In the genomic region with DNA sequence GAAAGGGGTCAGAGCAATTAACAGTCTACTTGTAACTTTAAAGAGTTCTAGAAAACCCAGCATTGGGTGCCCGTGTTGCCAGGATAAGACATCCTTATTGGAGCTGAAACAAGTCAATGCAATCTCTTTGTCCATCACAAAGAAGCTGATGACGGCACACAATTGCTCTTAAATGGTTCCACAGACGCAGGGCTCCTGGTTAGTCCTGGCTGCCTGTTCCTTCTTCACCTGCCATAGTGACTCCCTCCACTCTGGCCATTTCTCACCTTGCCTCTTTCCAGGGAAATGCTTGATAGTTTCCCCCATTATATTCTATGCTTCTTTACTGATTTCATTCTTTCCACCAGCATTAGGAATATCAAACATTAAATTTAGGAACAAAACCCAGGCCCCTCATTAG, we compare ENCODE assay signal across 38 mouse cellular contexts. TPM values are rescaled to one million over a fixed set of nuclear protein-coding genes. Genes with fewer than 3 reads are reported as not detected.
"Had no signal": no experiment of that assay in that cellular context is flagged by ENCODE, and none has a peak within 500 bp of the region (broad histone marks: within the 10 kb centered on the region; RNA-seq: fewer than 3 reads in every experiment).

No protein-coding gene starts in this region.

- H3K4me2 ChIP-seq: limb, embryonic 12.5 days; limb, embryonic 13.5 days; limb, embryonic 15.5 days; liver, embryonic 11.5 days; liver, embryonic 12.5 days; liver, embryonic 13.5 days; liver, embryonic 15.5 days; lung, embryonic 14.5 days; lung, embryonic 15.5 days; midbrain, embryonic 12.5 days; midbrain, embryonic 13.5 days; midbrain, embryonic 15.5 days; neural tube, embryonic 12.5 days had no signal

- H3K36me3 ChIP-seq: limb, embryonic 10.5 days; limb, embryonic 12.5 days; limb, embryonic 13.5 days; limb, embryonic 15.5 days; liver, embryonic 12.5 days; liver, embryonic 13.5 days; liver, embryonic 15.5 days; lung, embryonic 15.5 days; midbrain, embryonic 10.5 days; midbrain, embryonic 12.5 days; midbrain, embryonic 13.5 days; midbrain, embryonic 15.5 days; neural tube, embryonic 12.5 days had no signal

- H3K4me3 ChIP-seq: limb, embryonic 10.5 days; limb, embryonic 12.5 days; limb, embryonic 13.5 days; limb, embryonic 15.5 days; liver, embryonic 12.5 days; liver, embryonic 13.5 days; liver, embryonic 15.5 days; lung, embryonic 15.5 days; megakaryocyte, embryonic 14.5 days; midbrain, embryonic 10.5 days; midbrain, embryonic 12.5 days; midbrain, embryonic 13.5 days; midbrain, embryonic 15.5 days; myocyte; neural tube, embryonic 12.5 days had no signal

- H3K27ac ChIP-seq: limb, embryonic 10.5 days; limb, embryonic 12.5 days; limb, embryonic 13.5 days; limb, embryonic 15.5 days; liver, embryonic 12.5 days; liver, embryonic 13.5 days; liver, embryonic 14.5 days; liver, embryonic 15.5 days; lung, embryonic 15.5 days; macrophage; midbrain, embryonic 10.5 days; midbrain, embryonic 12.5 days; midbrain, embryonic 13.5 days; midbrain, embryonic 15.5 days; neural tube, embryonic 12.5 days had no signal

- H3K4me1 ChIP-seq: limb, embryonic 10.5 days; limb, embryonic 12.5 days; limb, embryonic 13.5 days; limb, embryonic 15.5 days; liver, embryonic 12.5 days; liver, embryonic 15.5 days; lung, embryonic 15.5 days; megakaryocyte, embryonic 14.5 days; midbrain, embryonic 12.5 days; midbrain, embryonic 13.5 days; midbrain, embryonic 15.5 days; neural tube, embryonic 12.5 days had no signal

- ATAC-seq: liver, embryonic 12.5 days; liver, postnatal 0 days; lung, postnatal 0 days; midbrain, embryonic 13.5 days; midbrain, embryonic 15.5 days had no signal

- H3K27me3 ChIP-seq: limb, embryonic 12.5 days; limb, embryonic 13.5 days; limb, embryonic 15.5 days; liver, embryonic 12.5 days; liver, embryonic 13.5 days; liver, embryonic 15.5 days; lung, embryonic 15.5 days; megakaryocyte, embryonic 14.5 days; midbrain, embryonic 12.5 days; midbrain, embryonic 13.5 days; midbrain, embryonic 15.5 days; neural tube, embryonic 12.5 days had no signal

- H3K9me3 ChIP-seq: limb, embryonic 10.5 days; limb, embryonic 12.5 days; limb, embryonic 13.5 days; limb, embryonic 15.5 days; liver, embryonic 12.5 days; liver, embryonic 13.5 days; liver, embryonic 15.5 days; lung, embryonic 15.5 days; megakaryocyte, embryonic 14.5 days; midbrain, embryonic 10.5 days; midbrain, embryonic 12.5 days; midbrain, embryonic 13.5 days; midbrain, embryonic 15.5 days; neural tube, embryonic 12.5 days had no signal

- H3K9ac ChIP-seq: limb, embryonic 12.5 days; limb, embryonic 13.5 days; limb, embryonic 15.5 days; liver, embryonic 12.5 days; liver, embryonic 13.5 days; liver, embryonic 14.5 days; liver, embryonic 15.5 days; liver, postnatal 0 days; lung, embryonic 14.5 days; lung, embryonic 15.5 days; midbrain, embryonic 12.5 days; midbrain, embryonic 13.5 days; midbrain, embryonic 15.5 days; neural tube, embryonic 12.5 days had no signal

- DNase-seq: left cerebral cortex, postnatal 4 days; liver; liver, embryonic 13.5 days; liver, postnatal 0 days; lung, adult 18-20 months; lung, adult 2 months; lung, embryonic 14.5 days; lung, postnatal 10 days; lung, postnatal 14 days; lung, postnatal 36 days; lung, postnatal 4 days; midbrain, embryonic 14.5 days had no signal

RNA-seq across cellular contexts. Expression of a gene that starts 5.2 kb away (rescaled TPM):
- total RNA-seq: left cerebral cortex, postnatal 10 days; left cerebral cortex, postnatal 25 days; left cerebral cortex, postnatal 36 days; left cerebral cortex, postnatal 4 days; megakaryocyte progenitor cell, adult 5-6 weeks; megakaryocyte, adult 5-6 weeks; megakaryocyte-erythroid progenitor cell, adult 5-6 weeks; monocyte, adult 5-6 weeks had no signal
- polyA plus RNA-seq: limb, embryonic 11.5 days; macrophage; myocyte had no signal

RNA-seq across cellular contexts. Expression of a gene that starts 57.9 kb away (rescaled TPM):
- total RNA-seq: megakaryocyte progenitor cell, adult 5-6 weeks; megakaryocyte, adult 5-6 weeks; megakaryocyte-erythroid progenitor cell, adult 5-6 weeks; monocyte, adult 5-6 weeks had no signal
- polyA plus RNA-seq: macrophage had no signal
